Mouse (Mus musculus): Measurements from ENCODE around the gene Gal3st1.

Gal3st1 gene

GRCm38 (mm10) chr11:4035116-4035892, 51.9 kb downstream of the Gal3st1 start:
- no peak for DNase-seq

GRCm38 (mm10) chr11:4035916-4036315, 52.5 kb downstream of the Gal3st1 start:
- no peak for DNase-seq

- DNase-seq: no peak
Observed at GRCm38 (mm10) chr11:4036365-4037084, 53.1 kb downstream of the Gal3st1 start.

DNA sequence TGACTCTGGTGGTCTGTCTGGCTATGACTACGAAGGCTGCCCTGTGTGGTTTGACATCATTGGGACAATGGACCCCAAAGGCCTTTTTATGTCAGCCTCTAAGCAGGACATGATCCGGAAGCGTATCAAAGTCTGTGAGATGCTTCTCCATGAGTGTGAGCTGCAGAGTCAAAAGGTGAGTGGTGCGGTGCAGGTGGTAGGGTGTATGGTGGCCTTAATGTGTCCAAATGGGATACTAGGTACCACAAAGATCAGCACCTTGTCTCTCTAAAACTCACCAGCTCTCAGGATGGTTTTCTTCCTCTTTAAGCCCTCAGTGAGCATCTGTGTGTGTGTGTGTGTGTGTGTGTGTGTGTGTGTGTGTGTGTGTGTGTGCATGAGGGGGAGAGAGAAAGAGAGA, 56.5 kb downstream of the Gal3st1 start:
- no peak for DNase-seq

GRCm38 (mm10) chr11:4041123-4041625, 57.7 kb downstream of the Gal3st1 start:
- DNase-seq: no peak

DNA sequence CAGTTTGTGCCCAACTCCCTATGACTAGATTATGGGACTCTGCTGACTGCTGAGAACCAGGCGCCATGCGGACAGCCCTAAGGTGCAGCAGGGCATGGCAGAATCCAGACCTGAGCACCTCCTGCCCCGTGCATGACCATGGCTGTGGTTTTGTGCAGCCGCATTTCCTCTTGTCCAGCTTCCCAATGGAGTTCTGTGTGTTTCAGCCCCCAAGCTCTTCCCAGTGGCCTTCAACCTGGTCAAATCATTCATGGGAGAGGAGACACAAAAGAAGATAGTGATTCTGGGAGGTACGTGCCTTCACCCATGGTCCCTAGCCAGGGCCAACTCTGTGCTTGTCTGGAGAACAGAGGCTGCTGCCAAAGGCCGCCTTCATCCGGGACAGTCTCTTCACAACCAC, 59.6 kb downstream of the Gal3st1 start:
- DNase-seq: no peak

DNA sequence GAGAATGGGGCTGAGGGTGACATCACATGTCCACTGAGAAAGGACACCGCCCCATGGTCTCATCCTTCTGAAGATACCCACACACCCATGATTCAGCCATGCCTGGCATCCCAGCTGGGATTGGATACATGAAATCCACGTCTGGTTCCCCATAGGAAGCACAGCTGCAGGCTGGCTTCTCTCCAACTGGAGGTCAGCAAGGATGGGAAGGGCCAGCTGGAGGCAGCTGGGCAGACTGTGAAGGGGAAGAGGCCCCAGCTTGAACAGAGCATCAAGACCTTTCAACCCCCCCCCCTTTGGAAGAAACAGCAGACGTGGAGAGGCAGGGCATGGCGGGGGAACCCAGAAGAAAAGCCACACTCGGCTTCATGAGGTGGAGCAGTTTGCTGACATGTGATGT, 63.1 kb downstream of the Gal3st1 start:
- DNase-seq: no peak

- DNase-seq: no peak
Observed at GRCm38 (mm10) chr11:4047766-4048165, 64.3 kb downstream of the Gal3st1 start.

- DNase-seq: no peak
Observed at GRCm38 (mm10) chr11:4048438-4048837, 65.0 kb downstream of the Gal3st1 start.
